Mouse (Mus musculus): ENCODE measurements around the gene Tbx22.
A peak's percentile ranks its signal among the peaks of the same experiment; 100 is the strongest.

The Tbx22 gene

DNA sequence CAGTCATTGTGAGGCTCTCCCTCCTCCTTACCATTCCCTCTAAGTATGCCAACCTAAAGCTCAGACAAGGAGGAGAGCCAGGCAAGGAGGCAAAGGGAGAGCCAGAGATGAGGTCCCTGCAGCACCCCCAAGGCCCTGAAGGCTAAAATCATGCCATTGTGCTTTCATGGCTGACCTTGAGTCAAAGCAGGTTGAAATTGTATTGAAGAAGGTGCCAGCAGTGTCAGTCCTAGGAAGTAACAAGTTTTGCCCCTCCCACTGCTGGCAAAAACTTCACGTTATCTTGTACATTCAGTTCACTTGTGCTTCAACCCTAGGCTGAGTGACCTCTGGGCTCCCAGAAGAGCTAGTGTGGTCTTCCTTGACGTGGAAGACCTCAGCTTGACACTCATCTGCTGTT, at the start of gene Tbx22:
TSS of gene Tbx22 (plus strand) at position 301 of the 400 bp plus-strand sequence.
- no peak for DNase-seq (ENCODE audit: low read depth, low spot score)

- DNase-seq (ENCODE audit: low read depth, low spot score) = no peak
Measured at GRCm38 (mm10) chrX:107668677-107669076, 913 bp downstream of the Tbx22 start.

DNA sequence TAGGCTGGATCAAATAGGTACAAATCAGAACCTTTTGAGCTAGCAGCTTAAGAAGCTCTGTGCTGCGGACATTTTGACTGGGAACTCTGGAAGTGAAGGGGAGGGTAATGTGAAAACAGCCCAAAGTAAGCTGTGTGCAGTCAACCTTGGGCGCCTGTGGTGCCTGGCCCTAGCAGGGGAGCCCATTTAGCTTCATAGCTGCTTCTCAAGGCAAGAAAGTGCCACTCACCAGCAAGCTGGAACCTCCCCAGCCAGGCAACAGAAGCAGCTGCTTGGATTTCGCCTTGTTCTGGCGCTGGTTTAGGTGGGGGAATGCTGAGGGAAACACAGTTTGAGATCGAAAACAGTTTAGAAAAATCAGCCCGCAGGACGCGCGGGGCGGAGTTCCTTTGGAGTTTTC, 11.4 kb downstream of the Tbx22 start:
- DNase-seq (ENCODE audit: low read depth, low spot score) = peak; percentile 33

- DNase-seq (ENCODE audit: low read depth, low spot score) = no peak
Measured at GRCm38 (mm10) chrX:107708584-107708983, 40.8 kb downstream of the Tbx22 start.

DNA sequence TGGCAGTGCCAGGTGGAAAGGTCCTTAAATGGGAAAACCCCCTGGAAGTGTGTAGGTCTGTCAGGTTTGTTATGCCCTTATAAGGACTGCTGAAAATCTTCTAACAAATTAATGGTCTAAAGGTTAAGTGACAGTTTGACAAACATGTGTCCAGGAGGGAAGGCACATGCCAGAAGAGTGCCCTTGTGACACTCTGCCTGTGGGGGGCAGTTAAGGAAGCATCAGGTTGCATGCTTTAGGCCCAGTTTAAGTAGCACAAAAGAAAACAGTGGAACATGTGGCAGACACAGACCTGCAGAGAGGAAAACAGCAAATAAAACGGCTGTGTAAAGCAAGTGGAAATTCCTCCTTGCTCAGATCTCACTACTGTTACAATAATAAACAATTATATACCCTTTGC, 55.8 kb downstream of the Tbx22 start:
- peak; percentile 30 for DNase-seq (ENCODE audit: low read depth, low spot score)

All from mesoderm, embryonic 11.5 days (tissue).